Mouse (Mus musculus) G1E-ER4 (cell line): Measurements from ENCODE around the gene Npas1. TPM values are rescaled to one million over a fixed set of nuclear protein-coding genes. Genes with fewer than 3 reads are reported as not detected.

Experiments used
- GATA1 ChIP-seq: IDR thresholded peaks from one replicate; pipeline ENCODE4 v1.8.0; 2012; ENCODE audit warnings: low read length, inconsistent platforms
- polyA plus RNA-seq: library from polyadenylated mRNA; stranded (reverse); fragments of >175 nt; gene quantifications from 2 replicates; pipeline ENCODE4 v1.2.3, GENCODE M21; 2012

Gene Npas1
- polyA plus RNA-seq, 1 experiment = not detected

DNA sequence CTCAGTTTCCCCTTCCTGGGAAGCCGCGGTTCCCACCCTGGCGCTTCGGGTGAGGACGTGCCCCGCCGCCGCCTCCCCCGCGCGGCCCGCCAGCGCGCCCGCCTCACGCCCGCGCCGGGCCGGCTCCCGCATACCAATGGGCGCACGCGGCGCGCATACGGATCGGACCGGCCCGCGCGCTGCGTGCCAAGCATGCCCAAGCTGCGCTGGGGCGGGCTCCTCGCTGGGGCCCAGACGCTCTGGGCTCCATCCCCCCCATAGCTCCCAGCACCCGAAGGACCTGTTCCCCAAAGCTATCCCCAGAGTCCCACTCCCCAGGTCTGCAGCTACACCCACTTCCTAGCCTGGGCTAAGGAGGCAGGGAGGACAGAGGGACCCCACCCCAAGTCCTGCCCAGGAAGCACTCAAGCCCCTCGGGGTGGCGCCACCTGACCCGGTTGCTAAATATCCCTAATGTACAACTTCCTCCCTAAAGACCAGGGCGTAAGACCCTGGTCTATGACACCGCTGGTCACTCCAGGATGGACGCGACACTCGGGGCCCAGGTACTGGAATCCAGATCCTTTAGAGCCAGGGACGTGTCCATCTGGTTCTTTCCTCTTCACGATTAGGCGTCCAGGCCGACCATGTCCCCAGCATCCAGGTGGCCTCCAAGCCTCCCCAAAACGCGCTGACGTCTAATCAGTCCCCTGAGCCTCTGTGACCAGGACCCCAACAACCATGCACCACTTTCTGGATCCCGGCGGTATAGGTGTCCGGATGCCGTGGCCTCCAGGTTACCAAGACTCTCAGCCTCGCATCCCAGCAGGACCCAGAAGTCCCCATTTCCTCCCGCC is 1.5 kb downstream of the Npas1 start:
- TF ChIP-seq GATA1 = no peak

DNA sequence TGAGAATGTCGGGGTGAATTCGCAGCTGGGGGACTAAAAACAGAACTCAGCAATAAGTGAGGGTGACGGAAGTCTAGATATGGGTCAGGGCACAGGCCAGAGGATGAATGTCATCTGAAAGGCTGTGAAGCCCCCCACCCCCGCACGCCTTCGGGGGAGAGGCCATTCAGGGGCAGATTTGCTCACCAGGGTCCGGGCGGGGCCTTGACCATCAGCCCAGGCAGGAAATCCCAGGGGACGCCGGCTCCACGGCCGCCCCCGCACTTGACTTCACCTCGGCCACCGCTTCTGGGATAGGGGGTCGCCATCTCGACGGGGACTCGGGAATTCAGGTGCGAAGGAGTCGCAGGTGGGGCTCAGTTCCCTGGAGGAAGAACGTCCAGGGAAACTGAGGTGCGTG is 2.2 kb downstream of the Npas1 start:
- TF ChIP-seq GATA1 = no peak

DNA sequence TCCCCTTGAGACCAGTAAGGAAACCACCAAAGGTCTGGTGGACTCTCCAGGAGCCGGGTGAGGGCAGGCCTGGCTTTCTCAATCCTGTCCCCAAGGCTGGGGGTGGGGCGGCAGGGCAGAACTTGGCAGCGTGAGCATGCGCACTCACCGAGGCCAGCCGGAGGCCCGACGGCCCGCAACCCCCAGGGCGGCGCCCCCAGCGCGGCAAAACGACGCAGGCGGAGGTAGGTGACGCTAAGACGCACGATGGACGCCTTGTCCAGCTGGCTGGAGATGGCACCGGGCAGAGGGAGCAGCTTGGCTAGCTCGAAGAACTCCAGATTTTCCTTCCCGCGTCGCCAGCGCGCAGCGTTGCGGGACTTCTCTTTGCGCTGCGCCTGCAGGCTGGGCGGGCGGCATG is 3.1 kb downstream of the Npas1 start:
- TF ChIP-seq GATA1 = no peak

- TF ChIP-seq GATA1 = no peak
Observed at GRCm38 (mm10) chr7:16473847-16474246, 3.7 kb downstream of the Npas1 start.

DNA sequence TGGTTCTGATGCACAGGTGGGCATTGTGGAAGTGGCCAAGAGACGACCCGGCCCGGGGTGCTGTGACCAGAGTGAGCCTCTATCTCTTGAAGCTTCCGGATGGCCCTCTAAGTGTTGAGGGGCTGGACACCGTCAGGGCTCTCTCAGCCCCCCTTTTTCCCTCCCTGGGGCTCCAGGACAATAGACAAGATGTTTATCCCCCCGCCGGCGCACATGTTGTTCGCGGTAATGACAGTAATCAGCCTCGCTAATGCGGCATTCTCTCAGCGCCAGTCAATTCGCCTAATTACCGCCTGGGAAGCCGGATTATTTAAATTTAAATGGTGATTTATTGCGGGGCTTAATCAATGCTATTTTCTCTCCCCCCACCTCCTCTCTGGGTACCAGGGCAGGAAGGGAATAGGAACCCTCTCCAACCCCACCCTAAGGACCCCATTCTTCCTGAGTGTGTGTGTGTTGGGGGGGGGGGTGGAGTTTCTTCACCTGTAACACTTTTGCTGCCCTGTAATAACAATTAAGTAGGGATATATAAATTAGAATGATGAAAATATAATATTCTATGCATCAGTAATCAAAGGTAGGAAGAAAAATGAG is 5.3 kb downstream of the Npas1 start:
- no peak for TF ChIP-seq GATA1

DNA sequence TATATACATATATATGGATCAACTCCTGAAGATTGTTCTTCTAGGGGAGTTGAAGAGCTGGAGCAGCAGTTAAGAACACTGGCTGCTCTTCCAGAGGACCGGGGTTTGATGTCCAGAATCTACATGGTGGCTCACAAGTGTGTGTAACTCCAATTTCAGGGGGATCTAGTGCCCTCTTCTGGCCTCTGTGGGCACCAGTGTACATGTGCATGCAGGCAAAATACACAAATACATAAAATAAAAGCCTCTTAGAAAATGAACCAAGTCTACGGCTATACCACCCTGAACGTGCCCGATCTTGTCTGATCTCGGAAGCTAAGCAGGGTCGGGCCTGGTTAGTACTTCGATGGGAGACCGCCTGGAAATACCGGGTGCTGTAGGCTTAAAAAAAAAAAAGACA is 6.0 kb downstream of the Npas1 start:
- TF ChIP-seq GATA1 = no peak

- TF ChIP-seq GATA1 = no peak
Observed at GRCm38 (mm10) chr7:16468115-16468514, 9.4 kb downstream of the Npas1 start.

DNA sequence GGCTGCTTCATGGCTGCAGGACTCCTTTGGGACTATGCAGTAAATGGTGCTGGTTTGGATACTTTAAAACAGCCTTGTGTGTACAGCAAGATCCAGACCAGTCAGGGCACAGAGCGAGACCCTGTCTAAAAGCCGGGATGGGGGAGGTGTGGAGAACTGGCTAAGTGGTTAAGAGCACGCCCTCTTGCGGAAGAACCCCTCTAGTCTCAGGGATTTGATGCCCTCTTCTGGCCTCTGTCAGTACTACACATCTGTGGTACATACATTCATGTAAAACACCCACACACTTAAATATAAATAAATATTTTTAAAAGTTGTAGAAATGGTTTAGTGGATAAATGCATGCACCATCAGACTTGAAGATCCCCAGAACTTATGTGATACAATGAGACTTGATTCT is 11.0 kb downstream of the Npas1 start:
- no peak for TF ChIP-seq GATA1

GRCm38 (mm10) chr7:16465568-16465967 is 12.0 kb downstream of the Npas1 start:
- TF ChIP-seq GATA1 = no peak

DNA sequence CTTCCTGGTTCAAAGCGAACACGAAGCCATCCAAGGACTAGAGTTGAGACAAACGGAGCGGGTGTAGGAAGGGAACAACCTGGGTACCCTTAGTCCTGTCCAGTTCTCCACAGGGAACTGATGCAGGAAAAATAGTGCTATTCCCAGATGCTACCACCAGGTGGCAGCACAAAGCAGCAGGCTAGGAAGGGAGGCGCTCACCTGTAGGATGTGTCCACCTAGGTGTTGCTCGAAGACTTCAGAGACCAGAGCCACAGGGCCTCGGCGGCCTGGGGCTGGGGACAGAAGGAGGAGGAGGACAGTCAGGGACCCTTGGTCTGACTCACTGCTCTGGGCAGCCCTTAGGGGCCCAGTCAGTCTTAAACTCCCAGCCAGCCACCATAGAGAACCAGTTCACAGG is 12.4 kb downstream of the Npas1 start:
- no peak for TF ChIP-seq GATA1

GRCm38 (mm10) chr7:16463214-16463613 is 14.3 kb downstream of the Npas1 start:
- TF ChIP-seq GATA1 = no peak

DNA sequence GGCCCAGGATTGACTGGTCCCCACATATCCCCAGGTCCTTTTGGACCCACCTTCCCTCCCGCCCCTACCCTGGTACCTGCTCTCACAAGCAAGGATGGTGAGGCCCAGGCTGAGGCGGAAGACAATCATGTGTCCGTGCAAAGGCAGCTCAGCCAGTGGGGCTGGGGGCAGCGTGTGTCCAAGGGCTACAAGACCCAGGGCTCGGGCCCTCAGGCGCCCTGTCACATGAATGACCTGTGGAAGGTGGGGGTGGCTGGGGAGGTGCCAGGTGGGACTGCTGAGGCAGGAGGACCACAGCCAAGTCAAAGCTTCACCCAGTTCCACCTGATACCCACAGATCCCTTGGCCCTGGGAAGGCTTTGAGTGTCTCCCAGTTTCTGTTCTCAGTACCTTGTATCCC is 15.8 kb downstream of the Npas1 start:
- no peak for TF ChIP-seq GATA1

DNA sequence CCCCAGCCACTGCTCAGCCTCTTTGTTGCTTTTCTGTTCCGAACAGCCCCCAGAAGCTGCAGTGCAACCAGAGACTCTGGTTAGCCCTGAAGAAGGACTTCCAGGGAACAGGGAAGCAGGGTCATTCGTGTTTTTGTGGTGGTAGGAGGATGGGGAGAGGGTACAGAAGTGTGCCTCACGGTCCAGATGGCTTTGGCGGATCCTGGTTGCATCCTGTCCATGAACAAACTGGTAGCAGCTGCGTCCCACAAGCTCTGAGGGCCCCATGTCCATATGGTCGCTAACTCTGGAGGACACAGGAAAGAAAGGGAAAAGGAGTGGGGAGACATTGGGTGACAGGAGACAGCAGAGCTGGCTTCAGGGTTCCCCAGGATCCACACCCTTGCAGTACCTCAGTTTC is 16.4 kb downstream of the Npas1 start:
- TF ChIP-seq GATA1 = no peak

DNA sequence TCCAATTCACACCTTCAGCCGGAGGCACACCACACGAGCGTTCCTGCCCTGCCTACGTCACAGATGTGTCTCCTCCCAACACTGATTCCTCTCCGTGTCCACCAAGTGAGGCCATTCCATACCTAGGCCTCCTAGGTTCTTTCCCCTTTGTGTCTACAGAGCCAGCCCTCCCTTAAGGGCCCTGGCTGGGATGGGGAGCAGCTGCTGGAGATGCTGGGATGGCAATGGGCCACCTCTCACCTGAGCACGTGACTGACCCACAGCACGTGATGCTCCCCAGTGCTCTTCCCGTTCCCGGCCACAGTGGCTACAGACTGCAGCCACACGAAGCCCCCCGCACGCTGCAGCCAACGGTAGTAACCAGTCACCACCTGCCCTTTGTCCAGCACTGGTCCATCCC is 17.0 kb downstream of the Npas1 start:
- no peak for TF ChIP-seq GATA1

DNA sequence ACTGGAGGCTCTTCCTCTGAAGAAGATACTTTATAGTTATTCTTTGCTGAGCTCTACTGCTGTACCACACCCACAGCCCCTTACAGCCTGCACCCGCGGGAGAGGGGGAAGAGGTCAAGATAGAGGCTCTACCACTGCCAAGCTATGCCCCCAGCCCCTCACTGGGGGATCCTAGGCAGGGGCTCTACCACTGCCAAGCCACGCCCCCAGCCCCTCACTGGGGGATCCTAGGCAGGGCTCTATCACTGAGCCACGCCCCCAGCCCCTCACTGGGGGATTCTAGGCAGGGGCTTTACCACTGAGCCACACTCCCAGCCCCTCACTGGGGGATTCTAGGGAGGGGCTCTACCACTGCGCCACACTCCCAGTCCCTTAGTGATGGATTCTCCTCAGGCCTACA is 21.2 kb downstream of the Npas1 start:
- no peak for TF ChIP-seq GATA1

DNA sequence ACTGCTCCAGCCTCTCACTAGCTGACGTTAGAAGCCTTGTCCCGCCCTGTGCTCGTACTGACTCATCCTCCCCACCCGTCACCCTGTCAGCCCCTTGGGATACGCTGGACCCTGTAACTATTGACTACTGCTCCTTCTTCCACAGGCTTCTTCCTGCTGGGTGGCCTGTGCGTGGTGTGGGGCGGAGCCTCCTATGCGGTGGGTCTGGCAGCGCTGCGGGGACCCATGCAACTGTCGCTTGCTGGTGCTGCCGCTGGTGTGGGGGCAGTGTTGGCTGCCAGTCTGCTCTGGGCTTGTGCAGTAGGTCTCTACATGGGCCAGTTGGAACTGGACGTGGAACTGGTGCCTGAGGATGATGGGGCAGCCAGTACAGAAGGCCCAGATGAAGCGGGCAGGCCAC is 22.5 kb downstream of the Npas1 start:
- no peak for TF ChIP-seq GATA1

GRCm38 (mm10) chr7:16453118-16453711 is 24.3 kb downstream of the Npas1 start:
- no peak for TF ChIP-seq GATA1

GRCm38 (mm10) chr7:16452587-16453073 is 24.9 kb downstream of the Npas1 start, which contains the start of gene Tmem160:
Gene Tmem160 (plus strand): TSS chr7:16452779.
- TF ChIP-seq GATA1 = no peak
